Mouse (Mus musculus): ENCODE results near the gene Ten1.

GRCm38 (mm10) chr11:116221931-116222739, 23.5 kb downstream of the Ten1 start:
- TF ChIP-seq POLR2A (IDR thresholded peaks at IDR 0.05; ENCODE audit: insufficient read depth, low read length) (no peak), CTCF (IDR thresholded peaks at IDR 0.05; ENCODE audit: low read depth, low read length) (no peak), EP300 (IDR thresholded peaks at IDR 0.05; ENCODE audit: insufficient read depth, low read depth, low read length) (no peak)
